Mouse (Mus musculus): ENCODE results near the gene Rpp14.

DNA sequence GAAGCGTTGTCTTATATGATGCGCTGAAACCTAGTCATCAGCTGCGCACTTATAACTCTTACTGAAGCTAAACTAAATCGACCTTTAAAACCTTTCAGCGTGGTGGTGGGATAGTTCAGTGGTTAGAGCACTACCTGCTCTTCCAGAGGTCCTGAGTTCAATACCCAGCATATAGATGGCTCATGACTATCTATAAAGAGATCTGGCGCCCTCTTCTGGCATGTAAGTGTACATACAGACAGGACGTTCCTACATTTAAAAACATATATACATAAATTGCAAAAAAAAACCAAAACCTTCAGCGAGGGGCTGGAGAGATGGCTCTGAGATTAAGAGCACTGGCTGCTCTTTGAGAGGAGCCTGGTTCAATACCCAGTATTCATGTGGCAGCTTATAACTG, 35.8 kb upstream of the Rpp14 start:
- no peak for TF ChIP-seq POLR2A (IDR thresholded peaks at IDR 0.05; ENCODE audit: control insufficient read depth, extremely low read depth, insufficient read depth, low read length, poor library complexity)
- no peak for TF ChIP-seq CTCF (IDR thresholded peaks at IDR 0.05; ENCODE audit: borderline replicate concordance, control insufficient read depth, extremely low read depth, insufficient read depth, low read length, poor library complexity)
